Mouse (Mus musculus): ENCODE data around the gene Shd. TPM values are rescaled to one million over a fixed set of nuclear protein-coding genes. Genes with fewer than 3 reads are reported as not detected.

Gene Shd
- total RNA-seq, 2 experiments from 2014 or later = 0.87 to 1.2 TPM

DNA sequence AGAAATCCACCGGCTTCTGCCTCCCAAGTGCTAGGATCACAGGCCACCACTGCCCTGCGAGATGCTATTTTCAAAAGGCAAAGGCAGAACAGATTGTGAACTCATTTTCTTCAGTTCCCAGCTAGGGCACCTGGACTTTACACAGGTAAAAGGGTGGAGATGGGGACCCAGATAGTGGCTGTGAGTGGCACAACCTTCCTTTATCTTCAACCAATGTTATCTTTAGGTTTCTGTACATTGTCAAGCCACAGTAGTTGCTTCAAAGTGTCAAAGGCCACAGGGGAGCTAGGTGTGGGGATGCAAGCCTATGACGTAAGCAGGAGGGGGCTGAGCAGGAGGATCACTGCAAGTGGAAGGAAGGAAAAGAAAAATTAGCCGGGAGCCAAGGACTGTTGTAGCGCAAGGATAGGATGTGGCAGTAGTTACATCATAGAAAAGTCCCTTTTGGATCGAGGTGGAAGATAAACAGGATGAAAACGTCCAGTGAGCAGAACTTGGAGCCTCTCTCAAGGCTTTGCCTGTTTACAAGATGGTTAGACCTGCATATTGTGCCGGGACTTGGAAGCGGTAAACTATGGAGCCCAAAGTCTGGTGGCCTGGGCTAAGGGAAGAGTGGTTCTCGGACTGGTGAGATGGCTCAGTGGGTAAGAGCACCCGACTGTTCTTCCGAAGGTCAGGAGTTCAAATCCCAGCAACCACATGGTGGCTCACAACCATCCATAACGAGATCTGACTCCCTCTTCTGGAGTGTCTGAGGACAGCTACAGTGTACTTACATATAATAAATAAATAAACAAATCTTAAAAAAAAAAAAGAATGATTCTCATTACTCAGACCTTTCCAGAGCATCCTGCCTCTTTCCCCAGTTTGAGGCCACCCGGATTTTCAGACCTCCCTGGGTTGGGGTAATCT is 37.4 kb downstream of the Shd start:
- DNase-seq = no peak

DNA sequence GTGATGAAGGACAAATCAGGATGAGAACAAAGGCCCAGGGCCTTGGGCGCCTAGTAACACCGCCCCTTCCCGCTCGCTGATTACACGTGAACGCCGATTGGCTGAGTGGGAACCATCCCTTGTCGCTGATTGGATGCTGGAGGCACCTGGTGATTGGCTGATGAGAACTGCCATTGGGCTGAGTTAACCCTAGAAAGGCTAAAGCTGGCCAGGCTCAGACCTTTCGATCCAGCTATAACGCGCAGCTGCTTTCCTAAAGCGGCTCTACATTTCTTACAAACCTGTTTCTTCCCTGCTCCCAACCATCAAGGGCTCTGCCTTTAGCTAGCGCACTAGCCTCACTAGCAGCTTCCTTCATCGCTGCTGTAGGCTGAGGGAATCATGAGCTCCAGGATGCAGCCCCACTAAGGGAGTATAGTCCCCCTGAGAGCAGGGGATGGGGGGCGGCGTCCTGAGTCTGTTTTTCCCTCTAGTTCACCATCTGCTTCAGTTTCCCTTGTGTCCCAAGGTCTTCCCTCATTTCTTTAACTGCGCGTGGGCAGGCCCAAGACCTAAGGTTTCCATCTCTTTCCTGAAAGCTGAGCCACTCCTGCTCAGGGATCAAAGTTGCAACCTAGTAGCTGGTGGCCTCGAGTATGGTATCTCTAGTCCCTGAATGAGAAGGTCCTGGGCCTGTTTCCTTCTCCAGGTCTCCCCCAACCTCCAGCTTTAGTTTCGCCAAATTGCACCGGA is 38.3 kb downstream of the Shd start:
- peak; percentile 86 for DNase-seq

DNA sequence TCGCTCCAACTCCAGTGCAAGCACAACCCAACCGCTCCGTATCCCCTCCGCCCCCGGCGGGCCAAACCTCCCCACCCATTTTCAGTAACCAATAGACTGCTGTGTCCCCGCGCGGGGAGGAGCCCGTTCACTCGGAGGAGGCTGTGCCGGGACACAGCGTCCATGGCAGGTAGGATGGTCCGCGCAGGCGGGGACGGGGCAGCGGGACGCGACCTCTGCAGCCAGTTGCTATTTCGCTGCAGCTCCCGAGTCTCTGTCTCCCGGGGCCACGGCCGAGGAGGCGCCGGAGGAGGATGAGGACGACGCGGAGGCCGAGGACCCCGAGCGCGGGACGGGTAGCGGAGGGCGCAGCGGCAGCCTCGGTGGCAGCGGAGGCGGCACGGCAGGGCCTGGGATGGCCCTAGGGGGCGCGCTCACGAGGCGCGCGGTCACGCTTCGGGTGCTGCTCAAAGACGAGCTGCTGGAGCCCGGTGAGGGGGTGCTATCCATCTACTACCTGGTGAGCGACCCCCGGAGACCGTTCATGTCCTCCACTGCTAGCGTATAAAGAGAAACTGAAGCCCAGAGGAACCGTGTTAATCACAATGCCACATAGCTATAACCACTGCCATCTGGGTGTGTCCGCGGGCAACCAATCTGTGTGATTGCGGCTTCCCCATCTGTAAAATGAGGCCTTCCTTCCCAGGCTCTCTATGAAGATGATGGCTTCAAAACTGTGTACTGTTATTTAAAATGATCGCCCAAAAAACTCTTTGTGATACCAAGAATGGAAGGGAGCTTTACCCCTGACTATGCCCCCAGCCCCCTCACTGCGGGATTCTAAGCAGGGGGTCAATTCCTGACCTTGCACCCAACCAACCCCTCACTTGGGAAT is 39.1 kb downstream of the Shd start:
- peak; percentile 84 for DNase-seq

DNA sequence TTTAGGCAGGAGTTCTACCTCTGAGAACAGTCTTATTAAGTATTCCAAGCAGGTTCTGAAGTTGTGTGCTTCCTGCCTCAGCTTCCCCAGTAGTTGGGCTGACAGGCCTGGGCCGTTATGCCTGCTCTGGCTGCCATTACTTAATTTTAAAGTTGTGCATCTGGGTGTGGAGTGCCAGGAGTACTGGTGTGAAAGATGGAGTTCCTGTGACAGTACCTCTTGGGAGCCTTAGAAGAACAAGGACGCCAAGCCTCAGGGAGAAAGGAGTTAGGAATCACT is 39.6 kb downstream of the Shd start:
- DNase-seq = no peak

DNA sequence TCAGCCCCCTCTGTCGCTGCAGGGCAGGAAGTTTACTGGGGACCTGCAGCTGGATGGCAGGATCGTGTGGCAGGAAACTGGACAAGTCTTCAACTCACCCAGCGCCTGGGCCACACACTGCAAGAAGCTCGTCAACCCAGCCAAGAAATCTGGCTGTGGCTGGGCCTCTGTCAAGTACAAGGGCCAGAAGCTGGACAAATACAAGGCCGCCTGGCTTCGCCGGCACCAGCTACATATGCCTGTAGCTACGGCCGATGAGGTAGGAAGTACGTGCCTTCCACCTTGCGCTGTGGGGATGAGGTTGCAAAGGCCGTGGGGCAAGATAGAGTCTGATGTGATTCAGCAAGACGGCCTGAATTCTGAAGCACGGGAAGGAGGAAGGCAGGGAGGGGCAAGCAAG is 40.0 kb downstream of the Shd start:
- no peak for DNase-seq

DNA sequence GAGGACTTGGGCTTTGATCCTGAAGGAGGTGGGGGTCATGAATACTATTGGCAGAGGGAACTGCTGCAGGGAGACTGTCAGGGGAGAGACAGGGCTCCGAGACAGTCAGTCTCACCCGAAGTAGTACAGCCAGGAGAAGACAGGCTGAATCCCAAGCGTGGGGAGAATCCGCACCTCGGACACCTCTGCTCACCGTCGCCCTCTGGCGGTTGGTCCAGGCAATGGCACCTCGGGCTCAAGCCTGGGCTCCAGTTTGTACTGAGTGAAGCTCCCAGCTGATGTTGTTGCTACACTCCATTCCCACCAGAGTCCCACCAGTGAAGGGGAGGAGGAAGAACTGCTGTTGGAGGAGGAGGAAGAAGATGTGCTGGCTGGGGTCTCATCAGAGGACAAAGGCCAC is 40.4 kb downstream of the Shd start:
- DNase-seq = peak; percentile 88

DNA sequence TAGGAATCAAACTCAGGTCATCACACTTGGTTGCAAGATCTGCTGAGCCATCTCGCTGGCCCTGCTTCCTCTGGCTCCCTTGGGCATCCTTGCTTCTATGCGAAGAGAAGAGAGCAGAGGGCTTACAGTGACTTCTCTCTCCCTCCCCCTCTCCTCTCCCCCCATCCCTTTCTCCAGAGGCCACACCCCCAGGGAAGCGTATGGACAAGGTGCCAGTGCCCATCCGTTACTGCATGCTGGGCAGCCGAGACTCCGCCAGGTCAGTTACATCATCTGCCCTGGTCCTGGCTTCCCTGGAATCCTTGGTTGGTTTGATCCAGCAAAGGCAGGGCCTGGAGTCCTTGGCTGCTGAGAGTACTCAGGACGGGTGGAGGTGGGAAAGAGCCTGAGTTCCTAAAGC is 41.2 kb downstream of the Shd start:
- no peak for DNase-seq

DNA sequence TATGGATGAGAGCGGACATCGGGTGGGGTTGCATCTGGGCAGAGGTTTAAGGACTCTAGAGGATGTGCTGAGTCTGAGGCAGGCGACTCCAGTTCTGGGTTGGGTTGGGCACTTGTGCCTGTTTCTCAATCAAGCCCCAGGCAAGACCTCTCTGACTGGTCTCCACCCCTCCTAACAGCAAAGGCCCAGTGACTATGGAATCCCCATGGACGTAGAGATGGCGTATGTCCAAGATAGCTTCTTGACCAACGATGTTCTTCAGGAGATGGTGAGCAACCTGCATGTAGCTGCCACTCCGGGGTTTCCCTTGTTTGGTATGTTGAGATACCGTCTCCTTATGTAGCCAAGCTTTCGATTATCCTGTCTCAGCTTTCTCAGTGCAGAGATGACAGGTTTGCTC is 45.0 kb downstream of the Shd start:
- no peak for DNase-seq

DNA sequence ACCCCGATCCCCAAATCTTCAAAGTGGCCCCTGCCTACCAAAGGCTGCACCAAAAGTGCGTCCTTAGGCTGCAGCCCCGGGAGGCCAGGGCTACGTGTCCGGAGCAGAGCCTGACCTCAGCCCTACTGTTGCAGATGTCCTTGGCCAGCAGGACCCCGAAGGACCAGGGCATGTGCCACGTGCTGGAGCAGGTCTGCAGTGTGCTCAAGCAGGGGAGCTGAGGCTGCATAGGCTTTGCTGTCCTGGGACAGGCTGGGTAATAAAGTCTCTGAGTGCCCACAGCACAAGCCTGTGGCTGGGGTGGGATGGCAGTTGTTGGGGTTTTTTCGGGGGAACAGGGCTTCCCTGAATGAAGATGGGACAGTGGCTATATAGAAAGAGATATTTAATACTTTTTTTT is 46.1 kb downstream of the Shd start:
- no peak for DNase-seq

DNA sequence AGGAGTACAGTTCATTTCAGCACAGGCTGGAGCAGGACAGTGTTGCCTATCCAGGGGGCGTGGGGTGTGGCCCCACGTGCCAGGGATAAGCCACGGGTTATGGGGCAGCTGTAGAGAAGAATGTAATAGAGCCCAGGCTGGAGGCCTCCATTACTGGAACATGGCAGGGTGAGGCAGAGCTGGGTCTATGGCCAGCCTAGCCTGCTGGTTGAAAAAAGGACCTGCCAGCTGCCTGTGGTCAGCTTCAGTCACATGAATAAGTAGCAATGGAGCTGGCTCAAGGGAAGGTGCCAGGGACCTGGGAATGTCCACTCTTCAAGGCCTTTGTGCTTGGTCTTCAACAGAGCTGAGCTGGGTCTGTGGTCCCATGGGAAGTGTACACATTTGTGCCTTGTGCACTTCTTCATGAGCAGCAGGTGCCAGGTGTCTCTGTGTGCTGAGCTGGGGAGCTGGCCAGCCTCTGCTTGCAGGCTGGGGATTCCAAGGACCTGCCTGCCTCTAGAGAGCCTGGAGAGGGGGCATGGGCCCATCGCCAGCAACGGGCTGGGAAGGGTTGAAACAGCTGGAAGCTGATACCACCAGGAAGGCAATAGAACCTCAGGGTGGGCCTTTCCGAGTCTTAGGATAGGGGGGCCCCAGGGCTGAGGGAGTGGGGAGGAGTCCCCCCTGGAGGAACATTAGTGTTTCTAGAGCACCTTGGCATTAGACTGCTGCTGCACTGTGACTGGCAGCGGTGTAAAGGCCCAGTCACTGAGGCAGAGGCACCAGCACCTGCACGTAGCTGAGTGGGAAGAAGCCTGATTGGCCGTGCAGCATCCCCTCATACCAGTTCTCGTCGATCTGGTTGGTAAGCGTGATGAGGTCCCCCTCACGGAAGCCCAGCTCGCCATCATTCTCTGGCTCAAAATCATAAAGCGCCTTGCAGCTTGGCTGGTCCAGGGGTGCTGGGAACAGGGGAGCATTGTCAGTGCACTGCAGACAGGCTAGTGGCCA is 46.8 kb downstream of the Shd start:
- DNase-seq = no peak

DNA sequence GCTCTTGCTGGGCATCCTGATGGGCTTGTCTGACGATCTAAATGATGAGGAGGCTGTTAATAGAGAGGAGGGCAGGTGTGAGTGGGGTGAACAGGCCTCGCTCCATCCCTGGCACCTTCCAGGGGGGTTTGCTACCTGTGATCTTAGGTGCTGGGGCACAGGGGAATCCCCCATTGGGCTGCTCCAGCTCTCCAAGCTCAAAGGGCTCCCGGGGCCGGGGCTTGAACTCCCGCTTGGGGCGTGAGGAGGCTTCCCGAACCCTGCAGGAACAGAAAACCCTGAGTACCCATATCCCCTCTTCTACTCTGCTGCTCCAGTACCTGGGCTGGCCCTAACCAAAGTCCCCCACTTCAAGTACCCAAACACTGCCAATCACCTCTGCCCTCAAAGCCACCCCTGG is 47.6 kb downstream of the Shd start:
- DNase-seq = no peak

DNA sequence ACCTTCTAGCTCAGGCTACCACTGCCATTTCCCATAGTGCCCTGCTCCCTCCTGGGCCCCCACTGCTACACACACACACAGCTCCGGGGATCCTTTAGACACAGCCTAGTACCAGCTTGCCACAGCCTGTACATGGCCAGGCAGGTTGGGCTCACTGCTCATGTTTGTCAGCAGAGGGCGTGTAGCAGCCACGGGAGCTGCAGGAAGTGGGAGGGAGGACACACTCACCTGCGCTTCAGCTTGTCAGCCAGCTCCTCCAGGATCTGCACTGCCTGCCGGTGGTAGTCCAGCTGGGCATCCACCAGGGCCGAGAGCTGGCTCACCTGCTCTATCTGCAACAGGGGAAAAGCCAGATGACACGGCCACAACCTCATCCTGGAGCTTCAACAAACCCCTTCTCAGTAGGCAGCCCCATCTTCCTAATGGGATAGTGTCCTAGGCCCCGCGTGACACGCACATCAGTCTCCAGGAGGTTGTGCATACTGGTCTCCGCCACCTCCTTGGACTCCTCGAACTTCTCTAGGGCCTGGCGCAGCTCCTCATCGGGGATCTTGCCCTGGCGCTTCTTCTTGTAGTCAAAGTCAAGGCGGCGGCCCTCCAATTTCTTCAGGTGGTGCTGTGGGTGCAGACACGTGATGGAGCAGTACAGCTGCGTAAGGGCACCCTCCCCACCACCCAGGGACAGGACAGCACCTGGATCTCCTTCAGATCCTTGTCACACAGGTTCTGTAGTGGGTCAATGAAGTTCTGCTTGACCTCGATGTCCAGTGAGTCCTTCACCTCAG is 48.3 kb downstream of the Shd start:
- peak; percentile 45 for DNase-seq

DNA sequence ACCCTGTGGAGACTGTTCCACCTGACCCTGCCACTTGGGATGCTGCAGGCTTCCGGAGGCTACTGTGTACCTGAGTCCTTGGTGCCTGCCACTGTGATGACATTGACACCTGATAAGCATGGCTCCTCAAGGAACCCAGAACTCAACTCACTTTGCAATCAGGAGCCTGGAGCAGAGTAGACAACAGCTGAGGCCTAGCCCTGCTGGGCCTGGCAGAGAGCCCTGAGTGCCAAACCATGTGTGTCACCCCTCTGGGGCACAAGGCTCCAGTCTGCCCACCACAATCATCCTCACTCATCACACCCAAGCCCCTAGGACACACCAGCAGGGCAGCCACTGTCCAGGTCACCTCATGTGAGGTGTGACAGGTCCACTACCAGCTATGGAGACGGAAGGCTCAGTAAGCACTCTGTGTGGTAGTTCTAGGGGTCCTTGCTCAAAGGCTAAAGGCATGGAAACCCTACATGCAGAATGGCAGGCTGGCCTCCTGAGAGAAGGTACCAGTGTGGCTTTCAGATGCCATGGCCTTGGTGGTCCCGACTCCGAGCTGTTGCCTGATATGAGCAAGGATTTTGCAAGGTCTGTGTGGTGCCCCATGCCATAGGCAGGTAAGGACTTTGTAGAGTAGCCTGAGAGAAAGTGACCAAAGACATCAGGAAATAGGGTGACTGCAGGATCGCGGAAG is 50.3 kb downstream of the Shd start:
- DNase-seq = no peak

DNA sequence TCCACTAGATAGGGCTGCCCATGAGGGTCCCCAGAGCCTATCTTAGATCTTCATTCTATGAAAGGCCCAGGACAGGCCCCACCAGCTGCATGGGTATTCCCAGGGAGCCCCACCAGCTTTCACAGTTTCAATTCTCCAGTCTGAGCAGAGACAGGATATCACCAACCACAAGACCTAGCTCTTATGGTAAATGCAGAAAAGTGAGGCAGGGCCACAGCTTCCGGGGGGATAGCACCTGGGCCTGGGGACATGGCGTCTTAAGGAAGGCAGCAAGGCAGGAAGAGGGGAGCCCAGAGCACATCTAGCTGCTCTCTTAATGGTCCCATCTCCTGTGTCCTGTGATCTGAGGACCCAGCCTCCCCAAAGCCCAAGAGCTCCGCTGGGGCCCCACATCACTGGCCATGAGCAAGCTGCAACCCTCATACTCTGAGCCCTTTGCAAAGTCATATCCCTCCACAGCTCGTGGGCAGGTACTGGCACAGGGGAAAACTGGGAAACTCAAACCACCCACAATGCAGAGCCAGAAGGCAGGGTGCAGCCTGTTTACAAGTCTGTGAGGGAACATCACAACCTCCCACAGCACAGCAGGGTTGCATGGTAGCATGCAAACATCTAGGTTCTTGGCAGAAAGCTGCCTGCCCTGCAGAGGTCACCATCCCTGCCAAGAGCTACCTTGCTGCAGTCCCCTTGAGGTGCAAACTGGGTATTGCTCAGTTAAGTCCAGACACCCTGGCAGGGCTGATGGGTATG is 51.1 kb downstream of the Shd start:
- no peak for DNase-seq

DNA sequence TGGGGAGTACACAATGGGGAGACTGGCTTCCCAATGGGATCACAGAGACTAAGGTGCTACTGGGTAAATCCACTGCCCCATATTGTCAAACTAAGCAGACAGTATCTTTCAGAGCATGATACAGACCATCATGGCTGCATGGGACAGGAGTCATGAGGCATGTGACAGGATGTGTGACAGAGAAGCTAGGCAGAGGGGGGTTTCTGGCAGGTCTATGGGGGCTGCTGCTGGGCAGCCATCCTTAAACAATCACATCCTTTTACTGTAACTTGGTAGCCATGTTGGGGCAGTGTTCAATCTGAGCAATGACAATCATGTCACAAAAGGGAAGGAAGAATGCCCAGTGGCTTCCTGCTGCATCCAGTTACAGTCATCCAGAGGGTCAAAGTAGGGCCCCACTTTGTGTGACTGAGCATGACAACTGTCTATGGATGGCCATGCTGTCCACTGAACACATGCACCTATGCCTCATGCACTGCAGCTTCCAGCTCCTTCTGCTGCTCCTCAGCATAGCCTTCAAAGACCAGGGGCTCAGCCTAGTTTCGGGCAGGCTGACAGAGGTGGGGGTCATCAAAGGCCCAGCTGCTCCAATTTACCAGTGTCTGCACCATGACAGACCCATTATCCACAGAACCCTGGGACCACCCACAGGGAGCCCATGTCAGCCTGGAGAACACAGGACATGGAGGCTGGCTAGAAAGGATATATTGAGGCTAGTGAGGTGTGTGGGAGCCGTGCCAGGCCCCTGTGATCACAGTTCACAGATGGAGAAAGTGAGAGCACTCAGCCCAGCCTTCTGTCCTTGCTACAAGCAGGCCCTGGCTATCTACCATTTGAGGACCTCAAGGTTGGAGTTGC is 52.1 kb downstream of the Shd start:
- no peak for DNase-seq

DNA sequence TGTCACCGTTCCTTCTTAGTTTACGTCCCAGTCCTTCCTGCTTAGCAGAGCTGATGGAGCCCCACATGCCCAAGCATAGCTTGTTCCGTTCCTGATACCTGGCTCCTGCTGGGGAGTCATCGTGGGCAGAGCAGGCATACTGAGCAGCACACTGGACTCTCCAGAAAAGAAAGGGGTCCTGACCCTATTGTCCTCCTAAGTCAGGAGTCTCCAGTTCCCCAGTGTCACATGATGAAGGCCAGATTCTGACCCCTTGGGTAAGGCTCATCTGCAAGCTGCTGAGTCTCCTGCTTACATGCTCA is 52.7 kb downstream of the Shd start:
- DNase-seq = no peak

DNA sequence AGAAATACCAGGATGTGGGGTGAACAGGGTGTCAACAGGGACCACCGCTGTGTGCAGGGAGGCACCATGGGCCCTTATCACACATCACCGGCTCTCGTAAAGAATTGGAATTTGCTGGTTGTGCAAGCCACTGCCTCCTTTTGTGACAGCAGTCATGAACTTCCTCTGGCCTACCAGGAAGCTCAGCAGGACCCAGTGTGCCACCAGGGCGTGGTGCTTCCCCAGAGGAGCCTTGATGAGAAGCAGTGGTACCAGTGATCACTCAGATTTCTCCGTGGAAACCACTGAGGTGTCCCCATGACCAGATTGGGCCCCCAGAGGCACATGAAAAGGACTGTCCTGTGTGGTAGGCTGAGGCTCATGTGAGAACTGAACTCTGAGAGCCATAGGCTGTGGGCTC is 53.1 kb downstream of the Shd start:
- DNase-seq = no peak

DNA sequence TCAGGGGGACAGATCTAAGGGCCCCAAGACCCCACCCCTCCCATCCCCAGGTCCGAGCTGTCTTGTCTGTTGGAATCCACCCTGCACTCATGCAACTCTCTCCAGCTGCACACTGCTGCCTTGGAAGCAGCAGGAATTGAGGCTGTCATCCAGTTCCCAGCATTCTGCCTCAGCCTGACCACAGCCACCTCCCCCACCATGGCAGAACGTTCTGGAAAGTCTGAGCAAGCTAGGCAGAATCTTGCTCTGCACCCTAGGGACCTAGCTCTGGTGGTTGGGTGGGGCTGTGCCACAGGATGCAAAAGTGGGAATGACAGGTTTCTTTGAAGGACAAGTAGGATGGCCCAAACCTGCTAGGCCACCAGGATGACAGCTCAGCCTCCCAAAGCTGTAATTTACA is 54.2 kb downstream of the Shd start:
- DNase-seq = no peak

DNA sequence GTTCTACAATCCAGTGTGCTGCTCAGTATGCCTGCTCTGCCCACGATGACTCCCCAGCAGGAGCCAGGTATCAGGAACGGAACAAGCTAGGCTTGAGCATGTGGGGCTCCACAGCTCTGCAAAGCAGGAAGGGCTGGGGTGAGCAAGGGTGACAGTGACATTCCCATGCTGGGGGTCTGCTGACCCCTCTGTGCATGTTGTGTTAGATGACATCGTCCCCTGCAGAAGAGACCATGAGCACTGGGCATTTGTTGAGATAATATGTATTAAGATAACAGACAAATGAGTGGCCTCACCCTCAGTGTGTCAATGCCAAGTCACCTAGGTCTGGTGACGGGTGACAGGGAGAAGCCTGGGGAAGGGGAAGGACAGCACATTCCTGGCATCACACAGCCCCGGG is 54.7 kb downstream of the Shd start:
- DNase-seq = no peak

All from gastrocnemius, postnatal 10 days (tissue).